Mouse (Mus musculus): ENCODE data around the gene Lrrtm4. TPM values are rescaled to one million over a fixed set of nuclear protein-coding genes. Genes with fewer than 3 reads are reported as not detected.

Lrrtm4 gene
- total and polyA plus RNA-seq, 3 experiments = not detected

DNA sequence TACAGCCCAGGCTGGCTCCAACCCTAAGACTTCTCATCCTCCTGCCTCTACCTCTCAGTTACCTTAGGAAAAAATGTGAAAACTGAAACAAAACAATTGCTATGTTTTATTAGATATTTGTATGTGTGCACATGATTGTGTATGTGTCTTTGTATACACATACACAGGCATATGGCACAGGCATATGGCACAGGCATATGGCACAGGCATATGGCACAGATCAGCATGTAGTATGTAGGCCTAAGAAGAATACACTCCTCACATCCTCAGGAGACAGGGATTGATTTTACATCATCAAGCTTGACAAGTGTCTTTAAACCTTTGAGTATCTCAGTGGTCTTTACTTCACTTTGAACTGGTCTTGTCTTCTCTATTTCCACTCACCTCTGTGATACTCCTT lies 531.2 kb downstream of the Lrrtm4 start:
- Histone ChIP-seq H3K27me3 (ENCODE audit: control insufficient read depth, insufficient read depth, low read length) (no peaks in the 10 kb centered on the region), H3K4me3 (no peak overlapping the region), H3K4me1 (ENCODE audit: control insufficient read depth, insufficient read depth, low read length) (no peaks in the 10 kb centered on the region), H3K9ac (ENCODE audit: low read depth, low read length) (no peak overlapping the region), H3K36me3 (ENCODE audit: control insufficient read depth, insufficient read depth, low read length) (no peaks in the 10 kb centered on the region), H3K79me2 (replicated peaks; ENCODE audit: control insufficient read depth, insufficient read depth, low read length) (no peaks in the 10 kb centered on the region), H3K27ac (no peak overlapping the region)
- TF ChIP-seq CTCF (IDR thresholded peaks at IDR 0.05) (no peak), POLR2A (IDR thresholded peaks at IDR 0.05; ENCODE audit: insufficient read depth, low read depth, low read length) (no peak), EP300 (IDR thresholded peaks at IDR 0.05; ENCODE audit: insufficient read depth, low read depth, low read length) (no peak)
- no peak for DNase-seq
- intact Hi-C loops (cut with DNase I) = no loop called here

DNA sequence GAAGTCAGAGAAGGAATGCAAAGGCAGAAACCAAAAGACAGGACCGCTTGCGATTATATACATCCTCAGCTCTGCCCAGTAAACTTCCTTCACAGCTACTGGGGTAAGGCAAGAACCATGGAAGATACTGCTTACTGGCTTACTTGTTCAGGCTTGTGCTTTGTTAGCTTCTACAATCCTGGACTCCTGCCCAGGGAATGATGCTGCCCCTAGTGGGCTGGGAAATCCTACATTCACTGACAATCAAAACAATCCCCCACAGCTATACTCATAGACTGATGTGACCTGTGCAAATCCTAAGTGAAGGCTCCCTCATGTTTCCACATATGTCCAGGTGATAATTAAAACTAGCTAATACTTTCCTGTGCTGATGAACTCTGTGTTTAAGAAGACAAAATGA lies 534.7 kb downstream of the Lrrtm4 start:
- Histone ChIP-seq H3K9ac (ENCODE audit: low read depth, low read length) (no peak overlapping the region), H3K36me3 (ENCODE audit: control insufficient read depth, insufficient read depth, low read length) (no peaks in the 10 kb centered on the region), H3K4me3 (no peak overlapping the region), H3K4me1 (ENCODE audit: control insufficient read depth, insufficient read depth, low read length) (no peaks in the 10 kb centered on the region), H3K27ac (no peak overlapping the region), H3K27me3 (ENCODE audit: control insufficient read depth, insufficient read depth, low read length) (no peaks in the 10 kb centered on the region), H3K79me2 (replicated peaks; ENCODE audit: control insufficient read depth, insufficient read depth, low read length) (no peaks in the 10 kb centered on the region)
- DNase-seq = no peak
- no peak for TF ChIP-seq EP300 (IDR thresholded peaks at IDR 0.05; ENCODE audit: insufficient read depth, low read depth, low read length)
- no peak for TF ChIP-seq POLR2A (IDR thresholded peaks at IDR 0.05; ENCODE audit: insufficient read depth, low read depth, low read length)
- no peak for TF ChIP-seq CTCF (IDR thresholded peaks at IDR 0.05)
- intact Hi-C loops (cut with DNase I) = no loop called here
- WGBS = 95% methylated on average over 2 of the region's 2 CpGs

DNA sequence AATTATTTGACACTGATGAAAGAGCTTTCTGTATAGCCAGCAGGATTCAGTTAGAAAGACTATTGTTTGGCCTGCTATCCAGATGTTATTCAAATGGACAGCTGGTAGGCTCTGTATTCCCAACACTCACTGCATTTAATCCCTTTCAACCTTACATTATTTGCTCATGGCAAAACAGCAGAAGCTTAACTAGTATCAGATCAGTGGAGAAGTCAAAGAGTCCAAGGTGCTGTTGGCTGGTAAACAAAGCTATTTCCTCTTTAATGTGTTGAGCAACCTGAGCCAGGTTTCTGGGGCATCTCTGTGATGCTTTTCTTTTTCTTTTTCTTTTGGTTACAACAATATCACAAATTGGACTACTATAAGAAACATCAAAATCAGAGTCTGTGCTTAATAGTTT lies 536.3 kb downstream of the Lrrtm4 start:
- Histone ChIP-seq H3K36me3 (ENCODE audit: control insufficient read depth, insufficient read depth, low read length) (no peaks in the 10 kb centered on the region), H3K27me3 (ENCODE audit: control insufficient read depth, insufficient read depth, low read length) (no peaks in the 10 kb centered on the region), H3K79me2 (replicated peaks; ENCODE audit: control insufficient read depth, insufficient read depth, low read length) (no peaks in the 10 kb centered on the region), H3K4me1 (ENCODE audit: control insufficient read depth, insufficient read depth, low read length) (no peaks in the 10 kb centered on the region), H3K27ac (no peak overlapping the region), H3K9ac (ENCODE audit: low read depth, low read length) (no peak overlapping the region), H3K4me3 (no peak overlapping the region)
- TF ChIP-seq POLR2A (IDR thresholded peaks at IDR 0.05; ENCODE audit: insufficient read depth, low read depth, low read length) (no peak), EP300 (IDR thresholded peaks at IDR 0.05; ENCODE audit: insufficient read depth, low read depth, low read length) (no peak), CTCF (IDR thresholded peaks at IDR 0.05) (no peak)
- intact Hi-C loops (cut with DNase I) = no loop called here
- no peak for DNase-seq

DNA sequence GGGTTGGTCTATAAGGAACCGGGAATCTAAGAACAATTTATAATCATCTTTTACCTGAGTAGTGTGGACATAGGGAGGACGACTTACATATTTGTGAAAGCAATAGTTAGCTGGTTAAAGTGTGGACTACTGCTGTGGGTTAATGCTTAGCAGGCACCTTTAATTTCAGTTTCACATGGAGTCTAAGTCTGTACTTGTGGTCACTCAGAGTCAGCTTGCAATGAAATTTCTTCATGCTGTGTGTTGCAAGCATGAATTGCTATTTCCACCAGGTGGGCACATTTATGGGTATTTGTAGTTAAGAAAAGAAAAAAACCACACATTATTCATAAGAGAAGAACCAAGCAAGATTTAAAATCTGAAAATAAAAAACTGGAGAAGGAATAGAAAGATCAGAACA lies 558.5 kb downstream of the Lrrtm4 start:
- H3K27me3 ChIP-seq (ENCODE audit: control insufficient read depth, insufficient read depth, low read length) = no peaks in the 10 kb centered on the region
- no peaks in the 10 kb centered on the region for H3K79me2 ChIP-seq (replicated peaks; ENCODE audit: control insufficient read depth, insufficient read depth, low read length)
- no peak overlapping the region for H3K27ac ChIP-seq
- 67% methylated on average over 2 of the region's 2 CpGs for WGBS
- no peaks in the 10 kb centered on the region for H3K36me3 ChIP-seq (ENCODE audit: control insufficient read depth, insufficient read depth, low read length)
- no peak overlapping the region for H3K4me3 ChIP-seq
- no peak for DNase-seq
- no peaks in the 10 kb centered on the region for H3K4me1 ChIP-seq (ENCODE audit: control insufficient read depth, insufficient read depth, low read length)
- TF ChIP-seq EP300 (IDR thresholded peaks at IDR 0.05; ENCODE audit: insufficient read depth, low read depth, low read length) = no peak
- TF ChIP-seq POLR2A (IDR thresholded peaks at IDR 0.05; ENCODE audit: insufficient read depth, low read depth, low read length) = no peak
- TF ChIP-seq CTCF (IDR thresholded peaks at IDR 0.05) = no peak
- intact Hi-C loops (cut with DNase I) = no loop called here
- H3K9ac ChIP-seq (ENCODE audit: low read depth, low read length) = no peak overlapping the region

DNA sequence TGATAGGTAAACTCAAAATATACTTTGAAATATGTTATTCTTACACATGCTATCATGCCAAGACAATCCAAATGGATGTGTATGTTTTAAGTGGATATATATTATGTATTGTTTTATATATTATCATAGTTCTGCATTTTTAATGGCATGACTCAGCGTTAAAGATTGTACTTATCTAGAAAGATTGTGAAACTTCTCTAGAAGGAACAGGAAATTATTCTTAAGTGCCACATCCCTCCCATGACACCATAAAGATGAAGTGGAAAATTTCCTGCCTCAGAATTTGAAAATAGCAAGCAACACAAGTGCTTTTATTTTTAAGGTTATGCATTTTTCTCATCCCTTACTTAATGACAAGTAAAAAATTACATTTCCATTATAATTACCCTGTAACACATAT lies 563.5 kb downstream of the Lrrtm4 start:
- TF ChIP-seq POLR2A (IDR thresholded peaks at IDR 0.05; ENCODE audit: insufficient read depth, low read depth, low read length) (no peak), EP300 (IDR thresholded peaks at IDR 0.05; ENCODE audit: insufficient read depth, low read depth, low read length) (no peak), CTCF (IDR thresholded peaks at IDR 0.05) (no peak)
- Histone ChIP-seq H3K27me3 (ENCODE audit: control insufficient read depth, insufficient read depth, low read length) (no peaks in the 10 kb centered on the region), H3K4me1 (ENCODE audit: control insufficient read depth, insufficient read depth, low read length) (no peaks in the 10 kb centered on the region), H3K4me3 (no peak overlapping the region), H3K36me3 (ENCODE audit: control insufficient read depth, insufficient read depth, low read length) (no peaks in the 10 kb centered on the region), H3K9ac (ENCODE audit: low read depth, low read length) (no peak overlapping the region), H3K27ac (no peak overlapping the region), H3K79me2 (replicated peaks; ENCODE audit: control insufficient read depth, insufficient read depth, low read length) (no peaks in the 10 kb centered on the region)
- WGBS = 34% methylated on average over 1 of the region's 1 CpGs
- intact Hi-C loops (cut with DNase I) = no loop called here
- DNase-seq = no peak

DNA sequence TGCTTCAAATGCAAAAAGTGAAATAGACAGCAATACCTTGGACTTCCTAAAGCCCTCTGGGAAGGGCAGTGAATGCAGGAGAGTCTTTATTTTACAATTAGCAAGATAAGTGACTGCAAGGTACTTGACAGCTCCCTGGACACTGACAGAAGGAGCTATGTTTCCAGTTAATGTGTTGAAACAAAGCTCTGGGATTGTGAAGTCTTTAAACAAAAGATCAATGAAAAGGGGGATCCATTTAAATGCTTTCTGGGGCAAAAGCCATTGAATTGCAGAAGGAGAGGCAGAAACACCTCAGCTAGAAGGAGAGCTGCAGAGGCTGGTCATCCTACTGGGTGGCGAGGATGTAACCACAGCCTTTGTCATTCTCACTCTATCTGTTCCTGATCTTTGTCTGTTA lies 571.1 kb downstream of the Lrrtm4 start:
- no peaks in the 10 kb centered on the region for H3K27me3 ChIP-seq (ENCODE audit: control insufficient read depth, insufficient read depth, low read length)
- H3K4me3 ChIP-seq = no peak overlapping the region
- DNase-seq = no peak
- no peaks in the 10 kb centered on the region for H3K36me3 ChIP-seq (ENCODE audit: control insufficient read depth, insufficient read depth, low read length)
- H3K27ac ChIP-seq = no peak overlapping the region
- 51% methylated on average over 1 of the region's 1 CpGs for WGBS
- TF ChIP-seq CTCF (IDR thresholded peaks at IDR 0.05) (no peak), EP300 (IDR thresholded peaks at IDR 0.05; ENCODE audit: insufficient read depth, low read depth, low read length) (no peak), POLR2A (IDR thresholded peaks at IDR 0.05; ENCODE audit: insufficient read depth, low read depth, low read length) (no peak)
- no peaks in the 10 kb centered on the region for H3K4me1 ChIP-seq (ENCODE audit: control insufficient read depth, insufficient read depth, low read length)
- H3K9ac ChIP-seq (ENCODE audit: low read depth, low read length) = no peak overlapping the region
- intact Hi-C loops (cut with DNase I) = no loop called here
- H3K79me2 ChIP-seq (replicated peaks; ENCODE audit: control insufficient read depth, insufficient read depth, low read length) = no peaks in the 10 kb centered on the region
